Mouse (Mus musculus) monocyte, adult 5-6 weeks (primary cell): ENCODE results near the gene Ctnna3. TPM values are rescaled to one million over a fixed set of nuclear protein-coding genes. Genes with fewer than 3 reads are reported as not detected.

ENCODE experiments used
- ATAC-seq: fragments of 153-309, 156-312 bp; replicated peaks from 2 replicates; pipeline ENCODE4 v1.8.0; 2017; ENCODE audit warnings: mild to moderate bottlenecking; ENCODE audit not compliant: low TSS enrichment, insufficient number of reproducible peaks, severe bottlenecking, poor library complexity, low FRiP score
- total RNA-seq: library from RNA; stranded (forward); fragments of 200-1000, 200-491, 200-594 nt; gene quantifications from 3 replicates; pipeline ENCODE4 v1.2.3, GENCODE M21; 2017

Ctnna3 gene
- total RNA-seq, 1 experiment from 2014 or later = not detected

- ATAC-seq = no peak
Measured at GRCm38 (mm10) chr10:63472473-63472872, 42.6 kb downstream of the Ctnna3 start.

- ATAC-seq = no peak
Measured at GRCm38 (mm10) chr10:63476167-63476647, 46.3 kb downstream of the Ctnna3 start.

- no peak for ATAC-seq
Measured at GRCm38 (mm10) chr10:63478946-63479345, 49.0 kb downstream of the Ctnna3 start.

- ATAC-seq = no peak
Measured at GRCm38 (mm10) chr10:63480066-63480465, 50.2 kb downstream of the Ctnna3 start.

GRCm38 (mm10) chr10:63488346-63488745 is 58.4 kb downstream of the Ctnna3 start:
- no peak for ATAC-seq

GRCm38 (mm10) chr10:63523956-63524355 is 94.1 kb downstream of the Ctnna3 start:
- no peak for ATAC-seq

GRCm38 (mm10) chr10:63526027-63526426 is 96.1 kb downstream of the Ctnna3 start:
- ATAC-seq = no peak

GRCm38 (mm10) chr10:63532381-63532780 is 102.5 kb downstream of the Ctnna3 start:
- ATAC-seq = no peak

GRCm38 (mm10) chr10:63541754-63542153 is 111.9 kb downstream of the Ctnna3 start:
- ATAC-seq = no peak

GRCm38 (mm10) chr10:63542493-63542892 is 112.6 kb downstream of the Ctnna3 start:
- ATAC-seq = no peak

- ATAC-seq = no peak
Measured at GRCm38 (mm10) chr10:63566691-63567090, 136.8 kb downstream of the Ctnna3 start.

- no peak for ATAC-seq
Measured at GRCm38 (mm10) chr10:63571561-63571960, 141.7 kb downstream of the Ctnna3 start.

GRCm38 (mm10) chr10:63572866-63573265 is 143.0 kb downstream of the Ctnna3 start:
- ATAC-seq = no peak

GRCm38 (mm10) chr10:63574100-63574609 is 144.3 kb downstream of the Ctnna3 start:
- ATAC-seq = 0 out of 2 replicates have a peak, but pooled peaks have one; percentile 22

GRCm38 (mm10) chr10:63582608-63583007 is 152.7 kb downstream of the Ctnna3 start:
- peak; percentile 70; the same call in 1 of the 2 replicates for ATAC-seq

- ATAC-seq = no peak
Measured at GRCm38 (mm10) chr10:63583798-63584374, 154.0 kb downstream of the Ctnna3 start.

GRCm38 (mm10) chr10:63599417-63599816 is 169.5 kb downstream of the Ctnna3 start:
- no peak for ATAC-seq

GRCm38 (mm10) chr10:63601206-63601605 is 171.3 kb downstream of the Ctnna3 start:
- ATAC-seq = no peak

- no peak for ATAC-seq
Measured at GRCm38 (mm10) chr10:63628546-63628945, 198.6 kb downstream of the Ctnna3 start.

- ATAC-seq = no peak
Measured at GRCm38 (mm10) chr10:63633915-63634314, 204.0 kb downstream of the Ctnna3 start.

- ATAC-seq = no peak
Measured at GRCm38 (mm10) chr10:63637987-63638386, 208.1 kb downstream of the Ctnna3 start.
